Mouse (Mus musculus) limb, embryonic 15.5 days (tissue): ENCODE results near the gene Gorasp1. TPM values are rescaled to one million over a fixed set of nuclear protein-coding genes. Genes with fewer than 3 reads are reported as not detected.

ENCODE experiments used
- ATAC-seq: fragments of 200-750 bp; cut with Nextera tagmentation; 2 replicates; pipeline ENCODE4 v1.8.0; 2017; ENCODE audit warnings: low read depth, moderate TSS enrichment; ENCODE audit not compliant: insufficient number of reproducible peaks, low FRiP score, low TSS enrichment
- H3K27ac ChIP-seq: fragments of 300-500 bp; sonication (generic); 2 replicates; pipeline ENCODE4 v1.5.1; 2015; ENCODE audit warnings: moderate library complexity, mild to moderate bottlenecking, inconsistent platforms
- H3K27me3 ChIP-seq: fragments of 300-500 bp; sonication (generic); 2 replicates; pipeline ENCODE4 v1.6.1; 2015; ENCODE audit warnings: inconsistent platforms
- H3K36me3 ChIP-seq: fragments of 300-500 bp; sonication (generic); 2 replicates; pipeline ENCODE4 v1.6.1; 2015; ENCODE audit warnings: inconsistent platforms
- H3K4me1 ChIP-seq: fragments of 300-500 bp; sonication (generic); 2 replicates; pipeline ENCODE4 v1.6.1; 2015; ENCODE audit warnings: inconsistent platforms
- H3K4me2 ChIP-seq: fragments of 300-500 bp; sonication (generic); 2 replicates; pipeline ENCODE4 v1.6.1; 2015; ENCODE audit warnings: mild to moderate bottlenecking, inconsistent platforms
- H3K4me3 ChIP-seq: fragments of 300-500 bp; sonication (generic); 2 replicates; pipeline ENCODE4 v1.5.1; 2015; ENCODE audit warnings: mild to moderate bottlenecking, inconsistent platforms
- H3K9ac ChIP-seq: fragments of 300-500 bp; sonication (generic); 2 replicates; pipeline ENCODE4 v1.6.1; 2015; ENCODE audit warnings: inconsistent platforms
- H3K9me3 ChIP-seq: fragments of 300-500 bp; sonication (generic); 2 replicates; pipeline ENCODE4 v1.6.1; 2016; ENCODE audit warnings: inconsistent platforms
- WGBS: fragments of 180-500 bp; shearing (Covaris S2); methylation state at CpG from one replicate; pipeline ENCODE4 v1.1.7; 2015; 5-methylcytosine and 5-hydroxymethylcytosine counted together
- polyA plus RNA-seq: library from polyadenylated mRNA; unstranded; fragments of >200 nt; fragmentation: Nextera tagmentation; extraction: Ambion mirVana; gene quantifications from 2 replicates; pipeline ENCODE4 v1.2.1, GENCODE M21; 2015

The Gorasp1 gene
- polyA plus RNA-seq, 1 experiment from 2014 or later, result 35.5 TPM

- Histone ChIP-seq H3K9ac (no peak overlapping the region), H3K4me2 (no peak overlapping the region), H3K4me1 (no peaks in the 10 kb centered on the region), H3K36me3 (peaks cover 94% of the 10 kb centered on the region), H3K27me3 (no peaks in the 10 kb centered on the region), H3K27ac (no peak overlapping the region), H3K4me3 (no peak overlapping the region), H3K9me3 (no peaks in the 10 kb centered on the region)
- 78% methylated on average over 13 of the region's 13 CpGs for WGBS
- ATAC-seq, result no peak
These were observed 24.1 kb downstream of the Gorasp1 start for GRCm38 (mm10) chr9:119913087-119913838.

GRCm38 (mm10) chr9:119909931-119910330 lies 27.4 kb downstream of the Gorasp1 start:
- Histone ChIP-seq H3K27me3 (no peaks in the 10 kb centered on the region), H3K36me3 (peaks cover 97% of the 10 kb centered on the region), H3K4me2 (no peak overlapping the region), H3K4me3 (no peak overlapping the region), H3K9me3 (no peaks in the 10 kb centered on the region), H3K9ac (no peak overlapping the region), H3K27ac (no peak overlapping the region), H3K4me1 (no peaks in the 10 kb centered on the region)
- 91% methylated on average over 3 of the region's 3 CpGs for WGBS
- ATAC-seq, result no peak

GRCm38 (mm10) chr9:119908708-119909107 lies 28.7 kb downstream of the Gorasp1 start:
- H3K27me3 ChIP-seq, result no peaks in the 10 kb centered on the region
- peaks cover 96% of the 10 kb centered on the region for H3K36me3 ChIP-seq
- no peak overlapping the region for H3K27ac ChIP-seq
- no peak overlapping the region for H3K4me2 ChIP-seq
- WGBS, result 90% methylated on average over 3 of the region's 3 CpGs
- no peak overlapping the region for H3K4me3 ChIP-seq
- H3K9ac ChIP-seq, result no peak overlapping the region
- ATAC-seq, result no peak
- H3K9me3 ChIP-seq, result no peaks in the 10 kb centered on the region
- H3K4me1 ChIP-seq, result no peaks in the 10 kb centered on the region

DNA sequence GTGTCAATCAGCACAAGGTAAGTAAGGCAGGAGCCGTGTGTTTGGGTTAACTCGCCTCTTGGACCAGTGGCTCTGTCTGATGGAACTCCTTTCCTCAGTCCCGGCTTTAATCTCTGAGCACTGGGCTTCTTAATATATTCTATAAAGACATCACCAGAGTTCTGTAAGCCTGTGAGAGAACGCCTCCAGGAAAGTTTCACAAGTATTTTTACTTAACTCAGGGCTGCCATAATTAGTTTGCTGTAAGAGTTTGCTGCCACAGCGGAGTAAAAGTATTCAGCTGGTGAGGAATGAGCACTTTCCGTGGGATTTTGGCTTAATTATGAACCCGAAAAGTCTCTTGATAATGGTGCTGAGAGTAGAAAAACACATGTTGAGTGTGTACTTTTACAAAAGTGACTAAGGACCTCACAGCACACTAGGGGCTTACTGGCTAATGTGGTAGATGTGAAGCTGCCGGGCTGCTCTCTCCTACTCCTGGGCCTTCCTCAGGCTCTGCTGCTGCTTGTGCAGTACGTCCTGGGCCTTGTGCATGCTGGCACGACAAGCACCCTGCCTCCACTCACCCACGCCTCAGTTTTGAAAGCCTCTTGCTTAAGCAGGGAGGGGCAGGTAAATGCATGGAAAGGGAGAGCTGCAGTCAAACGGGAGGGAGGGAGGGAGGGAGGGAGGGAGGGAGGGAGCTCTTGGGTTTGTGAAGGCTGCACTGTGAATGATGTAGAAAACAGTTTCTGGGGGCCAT lies 34.8 kb downstream of the Gorasp1 start:
- Histone ChIP-seq H3K4me2 (no peak overlapping the region), H3K27me3 (no peaks in the 10 kb centered on the region), H3K9me3 (no peaks in the 10 kb centered on the region), H3K36me3 (peaks cover 53% of the 10 kb centered on the region), H3K27ac (no peak overlapping the region), H3K9ac (no peak overlapping the region), H3K4me3 (no peak overlapping the region), H3K4me1 (no peaks in the 10 kb centered on the region)
- WGBS, result 81% methylated on average over 12 of the region's 12 CpGs
- no peak for ATAC-seq

GRCm38 (mm10) chr9:119899446-119899845 lies 37.9 kb downstream of the Gorasp1 start:
- Histone ChIP-seq H3K9me3 (no peaks in the 10 kb centered on the region), H3K27ac (no peak overlapping the region; the same call in 1 of the 2 replicates), H3K27me3 (no peaks in the 10 kb centered on the region), H3K4me1 (peaks cover 11% of the 10 kb centered on the region), H3K4me2 (no peak overlapping the region), H3K9ac (no peak overlapping the region), H3K4me3 (no peak overlapping the region), H3K36me3 (peaks cover 24% of the 10 kb centered on the region)
- 71% methylated on average over 2 of the region's 2 CpGs for WGBS
- no peak for ATAC-seq

GRCm38 (mm10) chr9:119895040-119895721 lies 42.2 kb downstream of the Gorasp1 start:
- ATAC-seq, result peak; percentile 55
- no peaks in the 10 kb centered on the region for H3K27me3 ChIP-seq
- H3K9me3 ChIP-seq, result no peaks in the 10 kb centered on the region
- WGBS, result 1% methylated on average over 71 of the region's 71 CpGs
- peak overlapping the region; percentile 79 for H3K27ac ChIP-seq
- H3K4me1 ChIP-seq, result peaks cover 11% of the 10 kb centered on the region
- peak overlapping the region; percentile 80 for H3K9ac ChIP-seq
- peak overlapping the region; percentile 92 for H3K4me3 ChIP-seq
- H3K36me3 ChIP-seq, result 0 out of 2 replicates have a peak, but pooled peaks cover 6% of the 10 kb centered on the region
- H3K4me2 ChIP-seq, result peak overlapping the region; percentile 73

DNA sequence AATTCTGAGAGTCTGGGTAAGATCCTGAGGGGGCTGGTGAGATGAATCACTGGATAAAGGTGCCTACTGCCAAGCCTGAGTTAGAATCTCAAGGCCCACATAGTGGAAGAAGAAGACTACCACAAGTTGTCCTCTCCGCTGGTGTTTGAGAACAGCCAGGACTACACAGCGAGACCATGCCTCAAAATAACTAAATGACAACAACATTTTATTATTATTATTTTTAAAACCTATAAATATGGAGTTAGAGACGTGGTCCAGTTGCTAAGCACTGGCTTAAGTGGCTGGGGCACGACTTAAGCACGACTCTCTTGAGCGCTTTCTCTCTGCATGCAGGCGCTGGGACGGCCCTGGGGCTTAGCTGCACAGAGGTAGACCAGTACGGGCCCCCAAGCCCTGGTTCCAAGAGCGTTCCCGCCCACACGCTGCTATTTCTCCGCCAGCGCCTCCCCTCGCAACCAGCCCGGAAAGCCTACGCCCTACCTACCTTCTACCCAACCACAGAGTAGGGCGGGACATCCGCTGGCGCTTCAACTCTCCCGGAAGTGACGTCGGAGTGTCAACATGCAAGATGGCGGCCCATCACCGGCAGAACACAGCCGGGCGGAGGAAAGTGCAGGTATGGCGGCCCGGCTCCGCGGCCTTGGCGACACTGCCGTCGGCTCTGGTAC lies 42.9 kb downstream of the Gorasp1 start, which contains the start of gene Wdr48:
Gene Wdr48, plus strand, starts transcription at position 540 of the 671 bp plus-strand sequence.
- ATAC-seq, result peak; percentile 97
- H3K9me3 ChIP-seq, result no peaks in the 10 kb centered on the region
- WGBS, result 3% methylated on average over 34 of the region's 34 CpGs

DNA sequence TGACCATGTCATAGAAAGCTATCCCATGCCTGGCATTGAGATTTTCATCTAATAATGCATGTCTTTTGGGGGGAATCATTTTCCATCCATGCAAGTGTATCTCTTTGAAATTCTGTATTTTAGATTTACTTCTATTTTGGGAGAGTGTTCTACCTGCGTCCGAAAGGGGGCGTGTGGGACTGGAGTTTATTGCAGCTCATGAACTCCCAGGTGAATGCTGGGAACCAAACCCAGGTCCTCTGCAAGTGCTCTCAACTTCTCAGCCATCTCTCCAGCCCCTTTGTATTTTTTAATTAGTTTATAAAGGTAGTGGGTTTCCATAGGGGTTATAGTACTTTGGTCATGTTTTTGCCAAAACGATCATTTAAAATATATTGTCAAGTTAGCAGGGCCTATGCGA lies 43.5 kb downstream of the Gorasp1 start:
- H3K9me3 ChIP-seq, result no peaks in the 10 kb centered on the region
- WGBS, result 87% methylated on average over 5 of the region's 5 CpGs
- H3K36me3 ChIP-seq, result 0 out of 2 replicates have a peak, but pooled peaks cover 6% of the 10 kb centered on the region
- no peak overlapping the region for H3K9ac ChIP-seq
- no peaks in the 10 kb centered on the region for H3K27me3 ChIP-seq
- H3K4me2 ChIP-seq, result no peak overlapping the region
- peak overlapping the region; percentile 79; the same call in 1 of the 2 replicates for H3K27ac ChIP-seq
- no peak for ATAC-seq
- H3K4me3 ChIP-seq, result no peak overlapping the region; the same call in 1 of the 2 replicates
- H3K4me1 ChIP-seq, result peaks cover 11% of the 10 kb centered on the region

More for the DNA sequence above, 42.9 kb downstream of the Gorasp1 start, which contains the start of gene Wdr48:
- peak within 1 kb of the TSS; percentile 73 for H3K4me2 ChIP-seq
- peak within 1 kb of the TSS; percentile 80 for H3K9ac ChIP-seq
- H3K27ac ChIP-seq, result peak within 1 kb of the TSS; percentile 79
- 0 out of 2 replicates have a peak, but pooled peaks cover 6% of the 10 kb centered on the region for H3K36me3 ChIP-seq
- peaks cover 11% of the 10 kb centered on the region for H3K4me1 ChIP-seq
- no peaks in the 10 kb centered on the region for H3K27me3 ChIP-seq
- H3K4me3 ChIP-seq, result peak within 1 kb of the TSS; percentile 92

DNA sequence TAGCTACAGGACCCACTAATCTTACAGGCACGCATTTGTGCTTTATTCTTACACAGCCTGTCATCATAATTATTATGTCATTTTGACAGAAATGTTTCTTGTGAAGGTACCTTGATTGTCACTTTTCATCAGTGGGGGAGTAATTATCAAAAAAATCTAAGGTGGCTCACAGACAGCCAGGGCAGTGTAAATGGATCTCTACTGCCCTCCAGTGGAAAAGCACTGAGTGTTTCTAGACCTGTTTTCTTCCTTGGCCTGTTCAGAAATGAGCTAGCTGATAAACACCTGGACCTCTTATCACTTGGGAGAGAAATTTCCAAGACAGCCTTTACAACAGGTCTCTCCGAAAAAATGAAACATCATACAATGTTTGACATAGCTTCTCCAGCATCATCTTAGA lies 46.7 kb downstream of the Gorasp1 start:
- WGBS, result 38% methylated on average over 2 of the region's 2 CpGs
- Histone ChIP-seq H3K4me2 (no peak overlapping the region), H3K4me3 (no peak overlapping the region)

GRCm38 (mm10) chr9:119889446-119889845 lies 47.9 kb downstream of the Gorasp1 start:
- no peaks in the 10 kb centered on the region for H3K4me1 ChIP-seq
- no peaks in the 10 kb centered on the region for H3K9me3 ChIP-seq
- H3K4me2 ChIP-seq, result no peak overlapping the region
- H3K27ac ChIP-seq, result no peak overlapping the region
- H3K36me3 ChIP-seq, result no peaks in the 10 kb centered on the region
- ATAC-seq, result no peak
- H3K27me3 ChIP-seq, result no peaks in the 10 kb centered on the region
- no peak overlapping the region for H3K9ac ChIP-seq
- WGBS, result 80% methylated on average over 9 of the region's 9 CpGs
- no peak overlapping the region for H3K4me3 ChIP-seq

More for the DNA sequence above, 46.7 kb downstream of the Gorasp1 start:
- Histone ChIP-seq H3K36me3 (no peaks in the 10 kb centered on the region), H3K9me3 (no peaks in the 10 kb centered on the region), H3K27ac (no peak overlapping the region), H3K4me1 (peaks cover 6% of the 10 kb centered on the region), H3K27me3 (no peaks in the 10 kb centered on the region), H3K9ac (no peak overlapping the region)
- no peak for ATAC-seq

- Histone ChIP-seq H3K4me2 (no peak overlapping the region), H3K9ac (no peak overlapping the region), H3K36me3 (no peaks in the 10 kb centered on the region), H3K27me3 (no peaks in the 10 kb centered on the region), H3K9me3 (no peaks in the 10 kb centered on the region), H3K4me3 (no peak overlapping the region), H3K4me1 (no peaks in the 10 kb centered on the region), H3K27ac (no peak overlapping the region)
- WGBS, result 53% methylated on average over 2 of the region's 2 CpGs
- ATAC-seq, result no peak
These were observed 48.5 kb downstream of the Gorasp1 start for GRCm38 (mm10) chr9:119888843-119889246.
